Mouse (Mus musculus): Measurements from ENCODE around the gene Fbn1.

The Fbn1 gene

GRCm38 (mm10) chr2:125456059-125456789 lies 51.6 kb downstream of the Fbn1 start:
- DNase-seq (ENCODE audit: low spot score in 2 of 2) = no peak

- DNase-seq (ENCODE audit: low spot score in 2 of 2) = no peak
Measured at GRCm38 (mm10) chr2:125454781-125455180, 53.0 kb downstream of the Fbn1 start.

- DNase-seq (ENCODE audit: low spot score in 2 of 2) = no peak
Measured at GRCm38 (mm10) chr2:125452369-125453097, 55.3 kb downstream of the Fbn1 start.

GRCm38 (mm10) chr2:125449361-125449760 lies 58.4 kb downstream of the Fbn1 start:
- no peak for DNase-seq (ENCODE audit: low spot score in 2 of 2)

DNA sequence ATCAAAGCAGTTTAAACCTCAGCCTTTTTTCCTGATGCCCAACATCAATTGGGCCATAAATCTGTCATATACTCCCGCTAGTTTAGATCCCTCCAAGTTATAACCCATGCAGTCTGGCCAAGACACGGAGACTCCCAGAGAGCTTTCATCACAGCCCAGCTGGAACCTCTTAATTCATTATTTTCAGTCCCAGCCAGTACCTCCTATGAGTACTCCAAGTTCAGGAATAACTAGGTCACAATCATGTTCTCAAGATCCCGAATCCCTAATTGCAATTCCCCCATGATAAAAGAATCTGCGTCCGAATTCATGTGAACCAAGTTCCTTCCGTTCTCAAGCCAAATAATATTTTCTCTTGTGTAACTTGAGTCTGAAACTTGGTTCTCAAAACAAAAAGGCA lies 58.9 kb downstream of the Fbn1 start:
- DNase-seq (ENCODE audit: low spot score in 2 of 2) = no peak

GRCm38 (mm10) chr2:125447274-125447898 lies 60.4 kb downstream of the Fbn1 start:
- no peak for DNase-seq (ENCODE audit: low spot score in 2 of 2)

- no peak for DNase-seq (ENCODE audit: low spot score in 2 of 2)
Measured at GRCm38 (mm10) chr2:125438381-125438780, 69.4 kb downstream of the Fbn1 start.

GRCm38 (mm10) chr2:125436240-125436639 lies 71.6 kb downstream of the Fbn1 start:
- DNase-seq (ENCODE audit: low spot score in 2 of 2) = no peak

DNA sequence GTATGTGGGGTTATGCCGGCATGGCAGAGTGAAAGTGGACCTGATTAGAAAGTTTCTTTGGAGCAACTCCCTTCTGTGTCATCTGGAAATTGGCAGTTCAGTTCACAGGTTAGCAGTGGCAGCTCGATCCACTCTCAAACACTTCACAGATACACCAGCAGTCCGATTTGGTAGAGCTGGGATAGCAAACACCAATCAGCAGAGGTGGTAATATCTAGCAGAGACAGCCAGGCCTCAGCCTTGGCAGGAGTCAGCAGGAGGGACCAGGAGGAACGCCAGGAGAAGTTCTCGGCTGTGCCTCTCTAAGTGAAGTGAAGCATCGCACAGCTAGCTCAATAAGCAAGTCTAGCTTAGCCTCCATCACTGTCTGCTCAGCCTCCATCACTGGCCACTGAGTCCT lies 74.3 kb downstream of the Fbn1 start:
- DNase-seq (ENCODE audit: low spot score in 2 of 2) = no peak

- DNase-seq (ENCODE audit: low spot score in 2 of 2) = no peak
Measured at GRCm38 (mm10) chr2:125431491-125431890, 76.3 kb downstream of the Fbn1 start.

- DNase-seq (ENCODE audit: low spot score in 2 of 2) = no peak
Measured at GRCm38 (mm10) chr2:125428811-125429438, 78.9 kb downstream of the Fbn1 start.

DNA sequence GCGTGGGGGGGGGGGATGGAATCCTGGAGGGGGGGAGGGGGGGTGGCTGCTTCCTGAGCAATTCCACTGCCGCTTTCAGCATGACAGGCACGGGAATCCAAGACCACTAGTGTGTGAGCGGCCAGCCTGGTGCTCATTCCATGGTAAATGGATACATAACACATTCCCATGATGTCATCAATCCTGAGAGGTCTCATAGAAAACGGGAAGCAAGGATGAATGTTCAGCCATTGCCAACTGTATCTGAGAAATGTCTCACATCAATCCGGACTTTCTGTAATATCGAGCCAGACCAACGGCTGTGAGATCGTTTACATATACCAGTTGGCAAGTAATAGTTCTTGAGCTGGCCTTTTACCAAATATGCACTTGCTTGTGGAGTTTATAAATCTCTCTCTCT lies 87.2 kb downstream of the Fbn1 start:
- no peak for DNase-seq (ENCODE audit: low spot score in 2 of 2)

DNA sequence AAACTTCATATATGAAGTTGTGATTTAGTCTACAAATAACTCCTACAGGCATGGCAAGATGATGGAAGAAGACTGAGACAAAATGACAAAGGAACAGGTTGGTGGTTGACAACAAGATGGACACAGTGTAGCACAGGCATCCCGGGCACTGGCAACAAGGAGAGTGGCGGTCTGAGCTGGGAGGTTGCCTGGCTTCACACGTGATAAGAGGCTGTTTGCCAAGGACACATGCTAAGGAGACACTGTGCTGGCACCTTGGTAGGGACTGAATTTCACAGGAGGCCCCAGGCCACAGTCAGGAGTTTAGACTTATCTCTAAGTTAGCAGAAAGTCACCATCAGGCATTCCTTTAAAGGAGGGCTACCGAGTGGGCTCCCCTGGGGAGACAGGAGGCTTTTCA lies 88.1 kb downstream of the Fbn1 start:
- no peak for DNase-seq (ENCODE audit: low spot score in 2 of 2)

DNA sequence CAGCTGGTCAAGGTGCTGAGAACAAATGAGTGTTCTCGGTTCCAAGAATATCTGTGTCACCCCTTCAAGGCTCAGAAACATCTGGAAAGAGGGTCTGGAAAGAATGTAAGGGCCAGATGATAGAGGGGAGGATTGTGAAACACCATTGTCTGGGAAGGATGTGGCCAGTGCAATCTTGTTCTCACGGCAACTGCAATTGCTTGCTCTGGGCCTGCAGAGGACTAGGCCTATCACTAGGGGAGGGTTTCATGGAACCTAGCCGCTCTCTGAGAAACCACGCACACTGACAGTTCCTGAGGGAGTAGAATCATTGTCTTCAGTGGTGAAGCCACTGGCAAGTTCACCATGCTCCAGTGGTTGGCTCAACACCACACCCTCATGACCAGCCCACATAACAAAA lies 89.2 kb downstream of the Fbn1 start:
- DNase-seq (ENCODE audit: low spot score in 2 of 2) = no peak

DNA sequence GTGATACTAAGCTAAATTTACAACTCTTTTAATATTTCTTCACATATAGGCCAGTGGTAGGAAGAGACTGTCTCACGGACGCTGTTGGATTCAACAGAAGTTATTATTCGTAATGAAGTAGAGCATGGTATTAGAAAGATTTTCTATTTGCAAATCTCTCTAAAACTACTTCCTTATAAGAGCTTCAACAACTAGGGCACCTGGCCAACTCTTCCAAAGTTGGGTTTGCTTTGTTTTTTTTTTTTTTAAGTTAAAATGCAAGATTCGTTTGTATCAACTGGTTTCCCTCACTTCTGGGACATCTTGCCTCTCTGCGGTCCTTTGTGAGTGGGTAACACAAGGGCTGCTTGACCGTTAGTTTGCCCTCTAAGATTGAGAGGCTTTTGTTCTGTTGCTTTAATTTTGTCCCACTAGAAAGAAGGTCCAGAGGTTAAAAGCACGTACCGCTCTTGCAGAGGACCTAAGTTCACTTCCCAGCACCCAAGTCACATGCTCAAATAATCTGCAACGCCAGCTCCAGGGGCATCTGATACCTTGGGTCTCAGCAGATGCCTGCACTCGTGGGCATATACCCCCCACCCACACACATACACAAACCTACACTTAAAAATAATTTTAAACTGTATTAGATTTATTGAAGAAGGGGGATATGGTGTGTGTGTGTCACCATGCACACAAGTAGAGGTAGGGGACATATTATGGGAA lies 91.1 kb downstream of the Fbn1 start:
- no peak for DNase-seq (ENCODE audit: low spot score in 2 of 2)

DNA sequence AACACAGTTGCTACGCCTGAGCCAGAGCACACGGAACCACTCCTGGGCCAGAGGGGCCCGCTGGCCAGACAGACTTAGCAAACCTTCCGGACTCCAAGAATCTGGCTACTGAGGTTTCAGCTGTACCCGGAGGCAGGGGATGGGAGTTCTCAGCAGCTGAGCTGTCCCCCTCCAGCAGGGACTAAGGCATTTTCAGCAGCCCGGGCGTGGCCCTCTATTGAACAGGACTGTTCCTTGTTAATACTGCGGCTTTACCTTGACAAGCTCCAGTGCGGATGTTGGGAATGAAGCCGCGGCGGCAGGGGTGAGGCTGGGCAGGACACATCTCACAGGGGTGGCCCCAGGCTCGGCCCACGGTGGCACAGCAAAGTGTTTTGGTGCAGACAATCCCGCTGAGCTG lies 95.4 kb downstream of the Fbn1 start:
- DNase-seq (ENCODE audit: low spot score in 2 of 2) = no peak

DNA sequence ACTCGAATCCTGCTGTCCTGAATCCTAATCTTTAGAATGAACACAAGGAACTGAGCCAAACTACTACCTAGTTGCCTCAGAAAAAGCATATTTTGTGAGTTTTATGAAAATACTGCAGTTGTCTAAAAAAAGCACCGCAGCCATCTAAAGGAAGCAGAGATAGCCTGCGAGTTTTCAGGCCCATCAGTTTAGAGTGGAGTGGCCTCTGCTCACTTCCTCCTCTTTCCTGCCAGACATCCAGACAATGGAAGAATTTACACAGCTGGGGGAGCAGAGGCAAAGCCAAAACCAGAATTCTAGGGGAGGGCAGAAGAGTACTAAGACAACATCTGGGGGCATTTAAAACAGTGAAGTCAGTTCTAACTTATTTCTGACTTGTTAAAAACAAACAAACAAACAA lies 96.0 kb downstream of the Fbn1 start:
- DNase-seq (ENCODE audit: low spot score in 2 of 2) = no peak

DNA sequence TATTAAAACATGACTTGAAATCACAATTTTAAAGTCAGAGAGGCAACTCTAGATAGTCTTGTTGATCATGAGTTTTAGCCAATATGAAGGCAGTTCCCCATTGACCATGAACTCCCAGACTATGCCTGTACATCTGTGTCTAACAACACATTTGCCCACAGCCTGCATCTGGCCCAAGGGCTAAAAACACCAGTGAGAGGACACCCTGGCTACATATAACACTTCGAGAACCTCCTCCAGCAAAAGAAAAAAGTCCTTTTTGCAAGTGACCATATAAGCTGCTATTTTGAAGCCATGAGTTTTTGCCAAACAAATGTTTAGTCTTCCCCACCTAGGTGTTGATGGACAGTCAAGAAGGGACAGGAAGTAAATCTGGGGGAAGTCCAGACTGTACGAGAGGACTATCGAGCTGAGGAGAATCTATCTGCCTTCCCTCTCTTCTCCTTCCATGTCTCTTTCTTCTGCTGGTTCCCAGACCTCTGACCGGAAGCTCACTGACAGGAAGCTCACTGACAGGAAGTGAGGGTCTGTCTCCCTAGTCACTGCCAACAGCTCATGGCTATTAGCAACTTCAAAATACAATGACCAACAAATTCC lies 103.2 kb downstream of the Fbn1 start:
- no peak for DNase-seq (ENCODE audit: low spot score in 2 of 2)

GRCm38 (mm10) chr2:125402276-125402675 lies 105.5 kb downstream of the Fbn1 start:
- DNase-seq (ENCODE audit: low spot score in 2 of 2) = no peak

GRCm38 (mm10) chr2:125400121-125400520 lies 107.7 kb downstream of the Fbn1 start:
- no peak for DNase-seq (ENCODE audit: low spot score in 2 of 2)

DNA sequence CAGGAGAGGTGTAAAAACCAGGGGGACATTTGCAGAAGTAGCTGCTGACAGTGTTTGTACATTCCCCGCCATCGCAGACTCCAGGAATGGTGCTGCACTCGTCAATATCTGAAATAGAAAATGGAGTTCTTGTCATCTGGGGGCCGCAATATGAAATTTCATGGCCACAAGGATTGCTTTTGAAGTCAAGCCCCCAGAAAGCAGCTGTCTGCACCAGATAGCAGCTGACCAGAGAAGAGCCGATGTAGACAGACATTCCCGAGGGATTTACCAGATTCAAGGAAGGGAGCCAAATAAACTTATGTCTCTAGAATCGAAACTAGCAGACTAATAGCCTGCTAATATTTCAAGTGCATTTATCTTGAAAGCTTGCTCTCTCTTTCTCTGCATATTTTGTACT lies 110.0 kb downstream of the Fbn1 start:
- DNase-seq (ENCODE audit: low spot score in 2 of 2) = no peak
